Mouse (Mus musculus) spleen, adult 2 months (tissue): ENCODE results near the gene Gm20388.

Source experiments
- CTCF ChIP-seq: fragments of 200-500 bp; IDR thresholded peaks from 2 replicates; pipeline ENCODE4 v1.5.1; 2011; ENCODE audit warnings: mild to moderate bottlenecking, inconsistent platforms; ENCODE audit not compliant: insufficient read depth, insufficient read length, insufficient replicate concordance; ENCODE audit errors: extremely low read depth
- POLR2A ChIP-seq: fragments of 200-500 bp; IDR thresholded peaks from 2 replicates; pipeline ENCODE4 v1.6.1; 2011; ENCODE audit warnings: low read depth, low read length, inconsistent platforms

DNA sequence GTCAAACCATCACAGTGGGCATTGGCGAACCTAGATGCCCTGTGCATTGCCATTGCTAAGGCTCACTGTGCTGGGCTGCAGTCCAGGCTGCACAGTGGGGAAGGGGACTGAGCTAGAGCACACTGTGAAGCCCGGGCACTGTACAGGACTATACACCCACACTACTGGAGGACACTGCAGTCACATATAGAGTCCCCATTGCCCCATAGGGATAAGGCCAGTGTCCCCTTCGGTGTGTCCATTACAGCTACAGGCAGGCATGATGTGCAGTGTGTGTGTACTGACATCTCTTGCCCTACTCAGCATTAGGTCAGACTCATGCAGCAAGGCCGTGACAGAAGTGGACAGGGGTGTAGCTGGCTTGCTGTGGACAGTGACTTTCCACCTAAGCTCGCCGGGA lies 2431.1 kb downstream of the Gm20388 start:
- TF ChIP-seq POLR2A (no peak), CTCF (no peak)
